Mouse (Mus musculus) left cerebral cortex, adult 2 months (tissue): Measurements from ENCODE around the gene Prrc2a. TPM values are rescaled to one million over a fixed set of nuclear protein-coding genes. Genes with fewer than 3 reads are reported as not detected.
"Not testable (repeated sequence)": the region's sequence is repeated elsewhere in the genome, so short reads cannot be mapped to it uniquely, and the experiment has no call there.

ENCODE experiments used
- DNase-seq, 2 experiments: peaks; one replicate each; pipeline ENCODE4 v3.0.0; 2021 to 2022; ENCODE audit warnings: low spot score in 2 of 2, mixed read lengths in 1 of 2; ENCODE audit errors: extremely low spot score in 1 of 2
- H3K27ac ChIP-seq: fragments of 200-600 bp; 2 replicates; pipeline ENCODE4 v1.8.1; 2022
- H3K4me3 ChIP-seq: fragments of 200-600 bp; 2 replicates; pipeline ENCODE4 v1.8.1; 2022
- CTCF ChIP-seq: fragments of 200-600 bp; IDR thresholded peaks from 2 replicates; pipeline ENCODE4 v1.8.1; 2022; ENCODE audit warnings: antibody characterized with exemption, mild to moderate bottlenecking, moderate library complexity
- intact Hi-C: fragments of 180-260 bp; cut with DNase I; formaldehyde crosslinking; loops from one replicate; pipeline ENCODE4 v1.15.1; 2025
- total RNA-seq, 2 experiments: library from RNA; stranded (reverse); gene quantifications; 2 replicates each; pipeline ENCODE4 v1.2.3; 2021

Gene Prrc2a
- total RNA-seq, 2 experiments from 2014 or later, result 285 to 321 TPM

- Histone ChIP-seq H3K27ac (no peak overlapping the region; the same call in 1 of the 2 replicates), H3K4me3 (no peak overlapping the region; the same call in 1 of the 2 replicates)
- intact Hi-C loops, result no loop called here
- no peak for TF ChIP-seq CTCF
- no peak for DNase-seq
These were observed 39.6 kb downstream of the Prrc2a start for GRCm38 (mm10) chr17:35125081-35125480.

GRCm38 (mm10) chr17:35124261-35124896 lies 40.3 kb downstream of the Prrc2a start:
- H3K4me3 ChIP-seq, H3K27ac ChIP-seq, DNase-seq: not testable (repeated sequence)
- intact Hi-C loops, result loop anchor here (5.0 kb wide), 2 partner anchors 113 to 122 kb away; partner anchors contain the start of genes Nfkbil1 and Vars

- not testable (repeated sequence) for H3K27ac ChIP-seq, DNase-seq, H3K4me3 ChIP-seq
- intact Hi-C loops, result loop anchor here (5.0 kb wide), 2 partner anchors 114 to 121 kb away; partner anchors contain the start of genes Nfkbil1 and Vars
These were observed 41.4 kb downstream of the Prrc2a start for GRCm38 (mm10) chr17:35123287-35123686.

GRCm38 (mm10) chr17:35121871-35122303 lies 42.8 kb downstream of the Prrc2a start, which contains the start of gene Csnk2b:
TSS of gene Csnk2b (minus strand) at chr17:35122053.
- intact Hi-C loops, result loop anchor here (1.0 to 5.0 kb wide), 3 partner anchors 13 to 120 kb away; partner anchors contain the start of genes Bag6, Nfkbil1 and Vars
- peak; percentile 48 for TF ChIP-seq CTCF
- H3K27ac ChIP-seq, result peak within 1 kb of the TSS; percentile 92
- H3K4me3 ChIP-seq, result peak within 1 kb of the TSS; percentile 97
- DNase-seq, result peak; percentile 59 to 62

GRCm38 (mm10) chr17:35121143-35121799 lies 43.4 kb downstream of the Prrc2a start, which contains the start of gene Gpank1:
TSS of gene Gpank1 (plus strand) at chr17:35121455.
- intact Hi-C loops, result loop anchor here (1.0 to 5.0 kb wide), 3 partner anchors 14 to 119 kb away; partner anchors contain the start of genes Bag6, Nfkbil1 and Vars
- DNase-seq, result peak; percentile 96 to 98
- peak within 1 kb of the TSS; percentile 92 for H3K27ac ChIP-seq
- no peak for TF ChIP-seq CTCF
- peak within 1 kb of the TSS; percentile 97 for H3K4me3 ChIP-seq

GRCm38 (mm10) chr17:35120745-35121142 lies 44.0 kb downstream of the Prrc2a start:
- H3K27ac ChIP-seq, result peak overlapping the region; percentile 92
- DNase-seq, result no peak
- peak overlapping the region; percentile 97 for H3K4me3 ChIP-seq
- intact Hi-C loops, result loop anchor here (1.0 to 5.0 kb wide), 3 partner anchors 15 to 118 kb away; partner anchors contain the start of genes Bag6, Nfkbil1 and Vars
- no peak for TF ChIP-seq CTCF

- H3K4me3 ChIP-seq, result no peak within 1 kb of the TSS
- DNase-seq, result no peak
- H3K27ac ChIP-seq, result no peak within 1 kb of the TSS
- intact Hi-C loops, result no loop called here
- TF ChIP-seq CTCF, result peak; percentile 40
These were observed 49.4 kb downstream of the Prrc2a start, which contains the start of gene Ly6g5b for GRCm38 (mm10) chr17:35115046-35116019. TSS of gene Ly6g5b (minus strand) at chr17:35115428.

GRCm38 (mm10) chr17:35111774-35112173 lies 52.9 kb downstream of the Prrc2a start:
- H3K4me3 ChIP-seq, result no peak overlapping the region
- DNase-seq, result no peak
- H3K27ac ChIP-seq, result no peak overlapping the region
- intact Hi-C loops, result no loop called here
- no peak for TF ChIP-seq CTCF

- intact Hi-C loops, result no loop called here
- no peak for TF ChIP-seq CTCF
- DNase-seq, result no peak
- Histone ChIP-seq H3K4me3 (no peak within 1 kb of the TSS), H3K27ac (no peak within 1 kb of the TSS)
These were observed 56.6 kb downstream of the Prrc2a start, which contains the start of gene Ly6g5c for GRCm38 (mm10) chr17:35108097-35108496. TSS of gene Ly6g5c (plus strand) at chr17:35108279.

- H3K27ac ChIP-seq, result no peak overlapping the region
- no peak for DNase-seq
- H3K4me3 ChIP-seq, result no peak overlapping the region
- intact Hi-C loops, result loop anchor here (1.0 kb wide), 1 partner anchor 85 kb away; no protein-coding TSS in a partner anchor
- peak; percentile 25 for TF ChIP-seq CTCF
These were observed 58.2 kb downstream of the Prrc2a start for GRCm38 (mm10) chr17:35106522-35106921.

- no peak for DNase-seq
- TF ChIP-seq CTCF, result peak; percentile 54
- no peak overlapping the region for H3K27ac ChIP-seq
- no peak overlapping the region for H3K4me3 ChIP-seq
- intact Hi-C loops, result loop anchor here (1.0 kb wide), 1 partner anchor 85 kb away; no protein-coding TSS in a partner anchor
These were observed 58.8 kb downstream of the Prrc2a start for GRCm38 (mm10) chr17:35105740-35106389.
